Mouse (Mus musculus): Measurements from ENCODE around the gene Ehd4. TPM values are rescaled to one million over a fixed set of nuclear protein-coding genes. Genes with fewer than 3 reads are reported as not detected.

Ehd4 gene
- polyA plus RNA-seq, 1 experiment: 55.8 TPM

DNA sequence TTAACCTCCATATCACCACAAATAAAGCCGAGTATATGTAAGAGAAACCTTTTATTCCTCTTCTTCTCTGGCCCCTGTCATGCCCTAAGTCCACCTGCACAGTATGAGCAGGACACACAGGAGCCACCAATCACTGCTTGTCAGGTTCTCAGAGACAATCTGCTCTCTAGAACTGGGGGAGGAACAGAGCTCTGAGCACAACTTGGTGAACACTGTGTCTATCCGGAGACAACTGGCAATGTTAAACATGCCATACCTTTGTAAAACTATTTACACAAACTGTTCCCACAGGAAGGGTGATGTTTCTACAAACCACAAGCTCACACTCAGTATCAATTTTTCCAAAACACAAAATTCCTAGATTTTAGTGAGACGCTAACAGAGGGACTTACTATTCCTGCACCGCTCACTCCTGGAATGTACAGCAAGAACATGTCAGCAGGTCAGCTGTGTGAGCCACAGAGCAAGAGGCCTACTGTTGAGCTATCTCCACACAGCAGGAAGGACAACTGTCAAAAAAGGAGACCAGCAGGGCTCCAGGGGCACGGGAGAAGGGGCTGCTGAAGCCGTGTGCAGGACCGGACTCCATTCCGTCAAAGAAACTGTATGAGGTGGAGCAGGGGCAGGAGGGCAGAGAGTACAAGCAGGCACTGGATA lies 25.0 kb downstream of the Ehd4 start:
- peaks cover 95% of the 10 kb centered on the region for H3K36me3 ChIP-seq (replicated peaks; ENCODE audit: low read length)
- TF ChIP-seq GATA1 (IDR thresholded peaks at IDR 0.05; ENCODE audit: borderline replicate concordance, low read length) (no peak), FLI1 (IDR thresholded peaks at IDR 0.05; ENCODE audit: low read length) (no peak)
- H3K4me3 ChIP-seq (replicated peaks): peak overlapping the region; percentile 29
- peaks cover 89% of the 10 kb centered on the region for H3K4me1 ChIP-seq
- H3K9me3 ChIP-seq: no peaks in the 10 kb centered on the region
- no peaks in the 10 kb centered on the region for H3K27me3 ChIP-seq (replicated peaks)

DNA sequence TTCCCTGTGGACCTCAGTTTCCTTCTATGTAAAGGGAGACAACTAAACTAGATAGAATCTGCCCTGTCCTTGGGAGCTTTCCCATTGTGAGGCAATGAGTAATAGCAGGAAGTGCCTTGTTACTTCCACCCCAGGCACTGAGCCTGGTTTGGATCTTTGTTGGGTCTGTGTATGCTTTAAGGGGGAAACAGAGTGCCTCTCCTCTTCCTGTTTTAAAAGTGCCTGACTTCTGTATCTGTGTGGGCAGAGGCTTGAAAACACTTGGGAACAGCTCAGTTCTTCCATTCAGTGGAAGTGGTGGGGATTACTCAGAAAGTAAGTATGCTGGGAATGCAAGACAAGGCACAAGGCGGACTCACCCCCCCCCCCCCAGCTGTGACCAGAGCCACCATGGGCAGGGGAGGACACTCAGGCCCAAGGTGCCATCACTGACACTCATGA lies 25.8 kb downstream of the Ehd4 start:
- Histone ChIP-seq H3K4me1 (peaks cover 89% of the 10 kb centered on the region), H3K36me3 (replicated peaks; ENCODE audit: low read length) (peaks cover 95% of the 10 kb centered on the region), H3K27me3 (replicated peaks) (no peaks in the 10 kb centered on the region), H3K4me3 (replicated peaks) (no peak overlapping the region), H3K9me3 (no peaks in the 10 kb centered on the region)
- TF ChIP-seq FLI1 (IDR thresholded peaks at IDR 0.05; ENCODE audit: low read length) (no peak), GATA1 (IDR thresholded peaks at IDR 0.05; ENCODE audit: borderline replicate concordance, low read length) (no peak)

DNA sequence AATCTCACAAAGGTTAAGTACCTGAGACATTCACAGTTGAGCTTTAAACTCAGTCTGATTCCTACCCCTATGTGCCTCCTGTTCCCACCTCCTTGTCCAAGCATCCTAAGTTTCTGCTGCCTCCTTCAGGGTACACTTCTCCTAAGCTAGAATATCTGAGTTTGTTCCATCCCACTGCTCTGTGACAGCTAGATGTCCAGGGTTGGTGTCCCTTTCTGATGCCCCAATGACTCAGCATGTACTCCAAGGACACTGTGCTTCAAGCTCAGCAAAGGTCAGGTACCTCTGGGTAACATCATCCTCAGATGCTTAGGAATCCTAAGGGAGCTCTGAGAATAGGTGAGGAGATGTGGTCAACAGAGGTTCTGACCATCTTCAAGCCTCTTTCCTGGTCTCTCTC lies 26.4 kb downstream of the Ehd4 start:
- TF ChIP-seq FLI1 (IDR thresholded peaks at IDR 0.05; ENCODE audit: low read length): no peak
- TF ChIP-seq GATA1 (IDR thresholded peaks at IDR 0.05; ENCODE audit: borderline replicate concordance, low read length): no peak
- no peak overlapping the region for H3K4me3 ChIP-seq (replicated peaks)
- peaks cover 86% of the 10 kb centered on the region for H3K4me1 ChIP-seq
- peaks cover 95% of the 10 kb centered on the region for H3K36me3 ChIP-seq (replicated peaks; ENCODE audit: low read length)
- no peaks in the 10 kb centered on the region for H3K9me3 ChIP-seq
- H3K27me3 ChIP-seq (replicated peaks): no peaks in the 10 kb centered on the region

DNA sequence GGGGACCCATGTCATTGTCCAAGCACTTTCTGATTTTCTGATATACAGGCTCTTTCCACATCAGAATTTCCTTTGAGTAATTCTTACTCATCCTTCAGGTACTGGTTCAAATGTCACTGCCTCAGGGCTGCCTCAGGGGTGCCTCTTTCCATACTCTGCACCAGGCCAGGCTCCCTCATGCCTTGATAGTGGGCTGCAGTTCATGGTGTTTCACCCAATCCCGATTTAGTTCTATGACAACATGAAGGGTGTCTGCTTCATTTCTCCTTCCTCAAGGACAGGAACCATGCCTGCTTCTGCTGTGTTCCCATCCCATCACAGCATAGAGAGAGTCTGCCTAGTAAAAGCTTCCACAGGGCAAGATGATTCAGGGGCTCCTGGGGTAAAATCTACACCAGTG lies 27.5 kb downstream of the Ehd4 start:
- H3K9me3 ChIP-seq: no peaks in the 10 kb centered on the region
- peaks cover 86% of the 10 kb centered on the region for H3K4me1 ChIP-seq
- TF ChIP-seq GATA1 (IDR thresholded peaks at IDR 0.05; ENCODE audit: borderline replicate concordance, low read length) (no peak), FLI1 (IDR thresholded peaks at IDR 0.05; ENCODE audit: low read length) (no peak)
- H3K27me3 ChIP-seq (replicated peaks): no peaks in the 10 kb centered on the region
- no peak overlapping the region for H3K4me3 ChIP-seq (replicated peaks)
- peaks cover 95% of the 10 kb centered on the region for H3K36me3 ChIP-seq (replicated peaks; ENCODE audit: low read length)

DNA sequence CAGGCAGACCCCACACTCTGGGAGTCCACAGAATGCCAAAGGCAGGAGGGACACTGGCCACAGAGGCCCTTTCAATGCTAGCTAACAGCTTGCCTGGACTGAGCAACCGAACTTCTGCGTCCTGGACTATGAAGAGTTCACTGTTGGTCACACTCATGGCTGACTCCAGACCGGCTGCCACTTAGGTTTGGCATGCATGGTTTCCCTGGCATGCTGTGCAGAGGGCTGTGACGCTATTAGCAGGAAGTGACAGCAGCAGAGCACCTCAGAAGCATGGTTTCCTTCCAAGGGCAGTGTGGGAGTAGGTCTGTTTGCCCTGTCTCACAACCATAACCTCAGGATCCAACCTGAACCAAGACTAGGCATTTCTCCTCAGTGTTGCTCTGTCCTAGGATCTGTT lies 28.0 kb downstream of the Ehd4 start:
- H3K36me3 ChIP-seq (replicated peaks; ENCODE audit: low read length): peaks cover 95% of the 10 kb centered on the region
- peaks cover 85% of the 10 kb centered on the region for H3K4me1 ChIP-seq
- H3K9me3 ChIP-seq: no peaks in the 10 kb centered on the region
- TF ChIP-seq GATA1 (IDR thresholded peaks at IDR 0.05; ENCODE audit: borderline replicate concordance, low read length) (no peak), FLI1 (IDR thresholded peaks at IDR 0.05; ENCODE audit: low read length) (no peak)
- H3K27me3 ChIP-seq (replicated peaks): no peaks in the 10 kb centered on the region
- no peak overlapping the region for H3K4me3 ChIP-seq (replicated peaks)

DNA sequence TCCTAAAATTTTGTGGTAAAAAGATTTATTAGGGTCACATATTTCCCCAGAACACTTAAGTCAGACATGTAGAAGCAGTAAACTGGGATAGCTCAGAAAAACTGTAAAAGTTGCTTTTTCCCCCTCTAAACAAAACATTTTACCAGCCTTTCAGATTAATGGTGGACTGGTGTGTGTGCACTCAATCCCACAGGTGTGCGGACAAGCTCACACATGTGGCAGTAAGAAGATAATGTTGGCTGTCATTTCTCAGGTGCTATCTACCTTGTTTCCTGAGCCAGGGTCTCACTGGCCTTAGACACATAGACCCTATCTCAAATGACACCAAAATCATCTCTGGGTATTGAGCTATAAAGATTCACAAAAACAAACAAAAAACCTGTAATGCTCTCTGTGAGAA lies 28.9 kb downstream of the Ehd4 start:
- H3K27me3 ChIP-seq (replicated peaks): no peaks in the 10 kb centered on the region
- peaks cover 99% of the 10 kb centered on the region for H3K36me3 ChIP-seq (replicated peaks; ENCODE audit: low read length)
- H3K9me3 ChIP-seq: no peaks in the 10 kb centered on the region
- no peak for TF ChIP-seq FLI1 (IDR thresholded peaks at IDR 0.05; ENCODE audit: low read length)
- TF ChIP-seq GATA1 (IDR thresholded peaks at IDR 0.05; ENCODE audit: borderline replicate concordance, low read length): no peak
- H3K4me1 ChIP-seq: peaks cover 86% of the 10 kb centered on the region
- H3K4me3 ChIP-seq (replicated peaks): no peak overlapping the region

DNA sequence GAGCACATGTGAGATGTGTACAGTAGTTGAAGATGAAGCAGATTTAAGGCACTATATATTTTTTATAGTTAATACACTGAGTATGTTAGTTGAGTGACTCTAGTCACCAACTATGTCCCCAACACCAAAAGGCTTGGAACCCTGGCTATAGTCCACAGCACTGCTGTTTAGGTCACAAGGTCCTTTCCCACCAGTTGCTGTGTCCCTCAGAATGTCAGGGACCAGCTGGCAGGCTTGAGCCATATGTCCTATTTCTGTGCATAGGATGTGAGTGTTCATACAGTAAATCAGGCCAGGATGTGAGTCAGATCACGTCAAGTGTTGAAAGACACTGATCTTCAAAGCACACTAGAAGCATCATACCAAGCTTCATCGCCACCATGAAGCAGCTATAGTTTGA lies 29.5 kb downstream of the Ehd4 start:
- no peaks in the 10 kb centered on the region for H3K27me3 ChIP-seq (replicated peaks)
- TF ChIP-seq FLI1 (IDR thresholded peaks at IDR 0.05; ENCODE audit: low read length) (no peak), GATA1 (IDR thresholded peaks at IDR 0.05; ENCODE audit: borderline replicate concordance, low read length) (no peak)
- no peaks in the 10 kb centered on the region for H3K9me3 ChIP-seq
- peaks cover 100% of the 10 kb centered on the region for H3K36me3 ChIP-seq (replicated peaks; ENCODE audit: low read length)
- H3K4me3 ChIP-seq (replicated peaks): no peak overlapping the region
- peaks cover 86% of the 10 kb centered on the region for H3K4me1 ChIP-seq

DNA sequence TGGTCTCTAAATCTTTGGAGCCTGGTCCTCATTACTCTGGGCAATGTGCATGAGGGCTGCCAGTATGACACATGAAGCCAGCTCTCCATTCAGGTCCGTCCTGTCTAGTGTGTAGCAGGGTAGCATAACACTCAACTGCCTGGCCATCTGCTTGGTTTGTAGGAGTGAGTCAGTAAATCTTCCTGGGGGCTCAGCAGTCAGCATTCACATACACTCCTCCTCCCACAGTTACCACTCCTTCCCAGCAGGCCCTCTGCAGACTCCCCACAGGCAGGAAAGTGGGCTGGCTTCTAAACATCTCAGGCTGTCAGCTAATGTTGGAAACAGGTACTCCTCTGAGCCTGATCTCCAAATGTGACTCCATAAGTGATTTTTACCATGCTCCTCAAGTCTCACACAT lies 30.3 kb downstream of the Ehd4 start:
- peaks cover 82% of the 10 kb centered on the region for H3K4me1 ChIP-seq
- no peaks in the 10 kb centered on the region for H3K27me3 ChIP-seq (replicated peaks)
- peaks cover 100% of the 10 kb centered on the region for H3K36me3 ChIP-seq (replicated peaks; ENCODE audit: low read length)
- TF ChIP-seq FLI1 (IDR thresholded peaks at IDR 0.05; ENCODE audit: low read length) (no peak), GATA1 (IDR thresholded peaks at IDR 0.05; ENCODE audit: borderline replicate concordance, low read length) (no peak)
- no peaks in the 10 kb centered on the region for H3K9me3 ChIP-seq
- peak overlapping the region; percentile 44 for H3K4me3 ChIP-seq (replicated peaks)

DNA sequence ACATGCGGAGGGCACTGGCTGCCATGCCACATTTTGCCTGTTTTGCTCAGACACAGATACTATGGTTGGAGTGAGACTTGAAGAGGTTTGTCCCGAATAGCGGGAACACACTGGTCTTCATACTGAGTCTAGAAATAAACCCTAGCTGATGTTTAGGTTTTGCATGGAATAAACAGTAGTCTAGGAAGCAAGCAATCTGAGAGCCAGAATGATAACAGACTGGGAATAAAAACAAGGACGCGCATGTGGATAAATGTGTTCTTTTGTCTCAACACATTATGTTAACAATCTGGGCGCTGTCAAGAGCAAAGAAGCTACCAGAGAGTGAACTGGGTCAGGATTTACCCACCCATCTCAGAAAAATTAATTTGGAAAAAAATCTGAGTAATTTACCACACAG lies 31.4 kb downstream of the Ehd4 start:
- Histone ChIP-seq H3K36me3 (replicated peaks; ENCODE audit: low read length) (peaks cover 98% of the 10 kb centered on the region), H3K4me3 (replicated peaks) (no peak overlapping the region), H3K4me1 (peaks cover 81% of the 10 kb centered on the region), H3K27me3 (replicated peaks) (no peaks in the 10 kb centered on the region), H3K9me3 (no peaks in the 10 kb centered on the region)
- TF ChIP-seq GATA1 (IDR thresholded peaks at IDR 0.05; ENCODE audit: borderline replicate concordance, low read length) (no peak), FLI1 (IDR thresholded peaks at IDR 0.05; ENCODE audit: low read length) (no peak)

DNA sequence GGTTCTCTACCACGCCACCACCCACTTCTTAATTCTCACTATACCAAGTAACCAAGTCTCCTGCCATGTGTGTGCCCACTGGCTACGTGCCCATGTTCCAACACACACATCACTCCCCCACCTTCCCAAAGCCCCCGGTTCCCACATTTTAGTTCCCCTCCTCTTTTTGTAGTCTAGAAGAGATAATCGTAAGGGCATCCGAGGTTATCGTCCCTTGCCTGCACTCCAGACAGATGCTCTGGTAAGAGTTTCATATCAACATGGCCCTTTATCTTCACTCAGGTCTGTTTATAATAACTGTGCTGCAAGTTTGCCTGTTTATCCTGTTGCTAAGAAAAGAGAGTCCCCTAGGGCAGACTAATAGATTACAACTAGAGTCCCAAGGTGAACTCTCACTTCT lies 37.1 kb downstream of the Ehd4 start:
- H3K36me3 ChIP-seq (replicated peaks; ENCODE audit: low read length): peaks cover 95% of the 10 kb centered on the region
- no peak for TF ChIP-seq FLI1 (IDR thresholded peaks at IDR 0.05; ENCODE audit: low read length)
- TF ChIP-seq GATA1 (IDR thresholded peaks at IDR 0.05; ENCODE audit: borderline replicate concordance, low read length): no peak
- H3K4me3 ChIP-seq (replicated peaks): no peak overlapping the region
- H3K9me3 ChIP-seq: no peaks in the 10 kb centered on the region
- H3K27me3 ChIP-seq (replicated peaks): no peaks in the 10 kb centered on the region
- H3K4me1 ChIP-seq: peaks cover 87% of the 10 kb centered on the region

All from megakaryocyte, embryonic 14.5 days (primary cell).